Mouse (Mus musculus): ENCODE results near the gene Osbpl11. TPM values are rescaled to one million over a fixed set of nuclear protein-coding genes. Genes with fewer than 3 reads are reported as not detected.

Osbpl11 gene
- total and polyA plus RNA-seq, 2 experiments from 2014 or later = 10.4 to 20.3 TPM

GRCm38 (mm10) chr16:33289981-33290380 lies 105.1 kb downstream of the Osbpl11 start:
- Histone ChIP-seq H3K4me2 (ENCODE audit: low read depth, low read length) (no peak overlapping the region), H3K36me3 (replicated peaks; ENCODE audit: control insufficient read depth, insufficient read depth, low read length) (peaks cover 93% of the 10 kb centered on the region), H3K27me3 (ENCODE audit: control insufficient read depth, insufficient read depth, low read length) (no peaks in the 10 kb centered on the region), H3K27ac (ENCODE audit: low read depth) (no peak overlapping the region), H3K9ac (replicated peaks; ENCODE audit: low read depth, low read length) (no peak overlapping the region), H3K4me3 (ENCODE audit: low read depth, low read length) (no peak overlapping the region), H3K9me3 (replicated peaks; ENCODE audit: control insufficient read depth, low read length) (no peaks in the 10 kb centered on the region), H3K4me1 (ENCODE audit: control insufficient read depth, insufficient read depth) (no peaks in the 10 kb centered on the region)
- DNase-seq (ENCODE audit: low spot score) = no peak
- no peak for ATAC-seq (ENCODE audit: insufficient read depth, low read depth)
- 80% methylated on average over 7 of the region's 7 CpGs for WGBS
- no peak for TF ChIP-seq CTCF (IDR thresholded peaks at IDR 0.05; ENCODE audit: low read depth)
- TF ChIP-seq EP300 (IDR thresholded peaks at IDR 0.05; ENCODE audit: low read depth) = no peak

GRCm38 (mm10) chr16:33292241-33292640 lies 107.4 kb downstream of the Osbpl11 start:
- Histone ChIP-seq H3K36me3 (replicated peaks; ENCODE audit: control insufficient read depth, insufficient read depth, low read length) (peaks cover 96% of the 10 kb centered on the region), H3K27me3 (ENCODE audit: control insufficient read depth, insufficient read depth, low read length) (no peaks in the 10 kb centered on the region), H3K27ac (ENCODE audit: low read depth) (no peak overlapping the region), H3K9ac (replicated peaks; ENCODE audit: low read depth, low read length) (no peak overlapping the region), H3K4me2 (ENCODE audit: low read depth, low read length) (no peak overlapping the region), H3K9me3 (replicated peaks; ENCODE audit: control insufficient read depth, low read length) (no peaks in the 10 kb centered on the region), H3K4me1 (ENCODE audit: control insufficient read depth, insufficient read depth) (no peaks in the 10 kb centered on the region), H3K4me3 (ENCODE audit: low read depth, low read length) (no peak overlapping the region)
- TF ChIP-seq EP300 (IDR thresholded peaks at IDR 0.05; ENCODE audit: low read depth) = no peak
- TF ChIP-seq CTCF (IDR thresholded peaks at IDR 0.05; ENCODE audit: low read depth) = no peak
- 92% methylated on average over 7 of the region's 7 CpGs for WGBS
- DNase-seq (ENCODE audit: low spot score) (no peak), ATAC-seq (ENCODE audit: insufficient read depth, low read depth) (no peak)

Other genes with a start within 250 kb of the Osbpl11 start
- gene Iqcg, start 128.9 kb upstream of the Osbpl11 start, total RNA-seq (2014; rRNA removed; ENCODE audit: low replicate concordance) = 0.23 TPM in 1 of 2 replicates, not detected in the other
- 0.83 and 1.4 TPM in 2 replicates for gene Iqcg, start 128.9 kb upstream of the Osbpl11 start, polyA plus RNA-seq (2015; fragmentation: Nextera tagmentation; extraction: Ambion mirVana)
- 615 and 659 TPM in 2 replicates for gene Rpl35a, start 128.6 kb upstream of the Osbpl11 start, total RNA-seq (2014; rRNA removed; ENCODE audit: low replicate concordance)
- 490 and 528 TPM in 2 replicates for gene Rpl35a, start 128.6 kb upstream of the Osbpl11 start, polyA plus RNA-seq (2015; fragmentation: Nextera tagmentation; extraction: Ambion mirVana)
- gene Lmln, start 122.5 kb upstream of the Osbpl11 start, total RNA-seq (2014; rRNA removed; ENCODE audit: low replicate concordance) = 3.5 and 4.4 TPM in 2 replicates
- 0.81 and 1.1 TPM in 2 replicates for gene Lmln, start 122.5 kb upstream of the Osbpl11 start, polyA plus RNA-seq (2015; fragmentation: Nextera tagmentation; extraction: Ambion mirVana)
- 62.4 and 68.5 TPM in 2 replicates for gene Snx4, start 66.4 kb downstream of the Osbpl11 start, total RNA-seq (2014; rRNA removed; ENCODE audit: low replicate concordance)
- 69.8 and 73.0 TPM in 2 replicates for gene Snx4, start 66.4 kb downstream of the Osbpl11 start, polyA plus RNA-seq (2015; fragmentation: Nextera tagmentation; extraction: Ambion mirVana)
- gene Zfp148, start 195.8 kb downstream of the Osbpl11 start, total RNA-seq (2014; rRNA removed; ENCODE audit: low replicate concordance) = 20.7 and 21.8 TPM in 2 replicates
- 30.0 and 30.3 TPM in 2 replicates for gene Zfp148, start 195.8 kb downstream of the Osbpl11 start, polyA plus RNA-seq (2015; fragmentation: Nextera tagmentation; extraction: Ambion mirVana)